8 mouse cellular contexts compared by ENCODE assay signal in the genomic region with DNA sequence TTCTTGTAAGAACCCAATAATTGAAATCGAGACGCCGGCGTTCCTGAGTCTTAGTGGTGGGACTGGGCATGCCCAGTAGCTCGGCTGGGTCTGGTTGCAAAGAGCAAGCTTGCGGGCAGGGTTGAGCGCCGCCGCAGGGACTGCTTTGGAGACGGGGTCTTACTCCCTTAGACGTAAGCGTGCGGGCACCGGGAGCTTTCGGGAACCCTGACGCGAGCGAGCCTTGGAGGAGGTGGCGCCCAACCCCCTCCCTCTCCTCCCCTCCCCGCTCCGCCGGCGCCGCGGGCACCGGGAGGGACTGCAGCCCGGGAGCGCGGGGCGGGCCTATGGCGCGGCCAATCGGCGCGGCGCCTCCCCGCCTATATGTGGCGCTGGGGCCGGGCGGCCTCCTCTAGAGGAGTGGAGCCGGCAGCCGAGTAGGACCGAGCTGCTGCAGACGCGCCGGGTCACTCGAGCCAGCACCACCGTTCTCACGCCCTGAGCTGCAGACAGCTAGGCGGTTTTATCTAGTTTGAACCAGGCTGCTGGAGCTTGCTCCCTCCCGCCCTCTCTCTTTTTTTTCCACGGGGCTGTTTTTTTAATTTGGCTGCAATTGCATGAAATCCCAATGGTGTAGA. TPM values are rescaled to one million over a fixed set of nuclear protein-coding genes. Genes with fewer than 3 reads are reported as not detected.
DNase-seq lines count a peak whose midpoint lies in the region; ATAC-seq lines count a peak whose summit lies in the region.

No protein-coding gene starts in this region.

- intact Hi-C loops in gastrocnemius, postnatal 14 days (cut with DNase I; ENCODE audit: low total_unique reads): loop anchor here (5.0 kb wide), 1 partner anchor 373 kb away; no protein-coding TSS in a partner anchor
- intact Hi-C loops in left cerebral cortex, postnatal 10 days (cut with DNase I): loop anchor here (2.0 kb wide), 1 partner anchor 371 kb away; no protein-coding TSS in a partner anchor

- peak; percentile 98 to 99 for DNase-seq in adrenal gland, adult 18-20 months (ENCODE audit: low spot score in 2 of 2)
- peak; percentile 96 for DNase-seq in embryo, embryonic 10.5 days (ENCODE audit: low spot score)
- DNase-seq in gastrocnemius, postnatal 14 days: peak; percentile 93
- peak; percentile 89 to 96 for DNase-seq in left cerebral cortex, postnatal 10 days (ENCODE audit: extremely low spot score in 1 of 2, low spot score in 2 of 2)
- peak; percentile 95 to 96 for DNase-seq in right cerebral cortex, postnatal 10 days (ENCODE audit: low spot score in 2 of 2)
- DNase-seq in urinary bladder, postnatal 14 days (ENCODE audit: low spot score): peak; percentile 95

- ATAC-seq in inflammation-experienced regulatory T-cells, adult 6 months: peak; percentile 90
- ATAC-seq in megakaryocyte progenitor cell, adult 5-6 weeks (replicated peaks; ENCODE audit: poor library complexity): peak; percentile 75

RNA-seq across cellular contexts. Expression of a gene that starts 52.5 kb away (rescaled TPM):
- total RNA-seq in adrenal gland, adult 18-20 months (2021): 1 to 10 TPM; 4.8 to 5.0 TPM
- total RNA-seq in gastrocnemius, postnatal 14 days (2021): under 1 TPM; 0.62 to 0.97 TPM
- polyA plus RNA-seq in inflammation-experienced regulatory T-cells, adult 6 months (2017; shearing (Covaris generic)): 10 to 100 TPM in 1 of 3 experiments, 1 to 10 TPM in 2; 1.5 to 11.1 (median 2.5) TPM
- total RNA-seq in left cerebral cortex, postnatal 10 days (2021): 100 to 1,000 TPM; 170 to 173 TPM
- total RNA-seq in megakaryocyte progenitor cell, adult 5-6 weeks (2015): not detected in 2 replicates
- not detected in 2 replicates for total RNA-seq in megakaryocyte progenitor cell, adult 5-6 weeks (2017)

Comparison
In these comparisons a context has a peak if more than half of its experiments do, and no peak if none do; other contexts are left out.
1. Peak in every context shown above with its lines: DNase-seq and ATAC-seq.
2. RNA of a gene that starts 52.5 kb away (total RNA-seq): 170 to 173 TPM in left cerebral cortex, postnatal 10 days; 4.8 to 5.0 TPM in adrenal gland, adult 18-20 months, 0.62 to 0.97 TPM in gastrocnemius, postnatal 14 days and not detected in megakaryocyte progenitor cell, adult 5-6 weeks; every median in the first group is over 10 times any median in the second.